Mouse (Mus musculus): ENCODE results near the gene Pdlim5.
"Not testable (repeated sequence)": the region's sequence is repeated elsewhere in the genome, so short reads cannot be mapped to it uniquely, and the experiment has no call there.

Pdlim5 gene

GRCm38 (mm10) chr3:142249458-142249857 lies 146.0 kb downstream of the Pdlim5 start:
- no peak for DNase-seq

GRCm38 (mm10) chr3:142243263-142243662 lies 152.2 kb downstream of the Pdlim5 start:
- DNase-seq = no peak

- DNase-seq = no peak
Observed at GRCm38 (mm10) chr3:142239298-142239697, 156.2 kb downstream of the Pdlim5 start.

- peak; percentile 29 for DNase-seq
Observed at GRCm38 (mm10) chr3:142238260-142239046, 157.0 kb downstream of the Pdlim5 start.

GRCm38 (mm10) chr3:142237621-142238020 lies 157.9 kb downstream of the Pdlim5 start:
- no peak for DNase-seq

- DNase-seq = no peak
Observed at GRCm38 (mm10) chr3:142233606-142234465, 161.7 kb downstream of the Pdlim5 start.

GRCm38 (mm10) chr3:142228665-142229064 lies 166.8 kb downstream of the Pdlim5 start:
- DNase-seq = no peak

GRCm38 (mm10) chr3:142222471-142223103 lies 172.9 kb downstream of the Pdlim5 start:
- no peak for DNase-seq

GRCm38 (mm10) chr3:142219910-142220309 lies 175.6 kb downstream of the Pdlim5 start:
- no peak for DNase-seq

- DNase-seq = peak; percentile 67
Observed at GRCm38 (mm10) chr3:142212821-142213220, 182.7 kb downstream of the Pdlim5 start.

- DNase-seq = no peak
Observed at GRCm38 (mm10) chr3:142212186-142212585, 183.3 kb downstream of the Pdlim5 start.

- DNase-seq = no peak
Observed at GRCm38 (mm10) chr3:142209981-142210380, 185.5 kb downstream of the Pdlim5 start.

- DNase-seq = no peak
Observed at GRCm38 (mm10) chr3:142209057-142209456, 186.4 kb downstream of the Pdlim5 start.

GRCm38 (mm10) chr3:142207488-142207887 lies 188.0 kb downstream of the Pdlim5 start:
- no peak for DNase-seq

GRCm38 (mm10) chr3:142206316-142206715 lies 189.2 kb downstream of the Pdlim5 start:
- DNase-seq = no peak

GRCm38 (mm10) chr3:142196142-142196541 lies 199.4 kb downstream of the Pdlim5 start:
- no peak for DNase-seq

GRCm38 (mm10) chr3:142191627-142192026 lies 203.9 kb downstream of the Pdlim5 start:
- not testable (repeated sequence) for DNase-seq

Data from embryo, embryonic 11 days (tissue).